Mouse (Mus musculus): Measurements from ENCODE around the gene 9130213A22Rik.

DNA sequence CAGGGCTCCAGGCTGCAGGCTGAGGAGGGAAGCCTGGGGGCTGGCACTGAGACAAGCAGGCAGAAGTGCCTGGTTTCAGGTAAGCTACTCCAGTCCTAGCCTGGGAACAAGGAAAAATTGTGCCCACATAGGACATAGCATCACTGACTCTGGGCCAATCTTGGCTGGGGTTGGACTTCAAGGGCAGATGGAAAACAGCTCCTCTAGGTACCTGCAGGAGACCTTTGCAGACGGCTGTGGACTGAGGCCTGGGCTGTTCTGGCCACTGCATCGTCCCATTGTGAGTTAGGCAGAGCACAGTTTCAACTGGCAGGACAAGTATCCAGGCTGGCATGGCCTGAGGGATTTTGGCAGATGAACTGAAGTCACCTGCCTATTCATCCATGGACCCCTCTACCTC is 16.6 kb downstream of the 9130213A22Rik start:
- TF ChIP-seq POLR2A (IDR thresholded peaks at IDR 0.05; ENCODE audit: control insufficient read depth in 1 of 2, insufficient read depth in 1 of 2, low read depth in 1 of 2, low read length in 2 of 2, poor library complexity in 1 of 2), result no peak
- TF ChIP-seq CTCF (IDR thresholded peaks at IDR 0.05 in 2 of 3, conservative IDR thresholded peaks at IDR 0.05 in 1 of 3; ENCODE audit: control insufficient read depth in 1 of 3, insufficient read depth in 1 of 3, low read depth in 2 of 3, low read length in 3 of 3, poor library complexity in 1 of 3, severe bottlenecking in 1 of 3), result no peak
- no peak for TF ChIP-seq SMC3 (IDR thresholded peaks at IDR 0.05; ENCODE audit: low read depth, low read length)
- TF ChIP-seq EP300 (IDR thresholded peaks at IDR 0.05; ENCODE audit: low read depth in 1 of 2, low read length in 2 of 2), result no peak
- TF ChIP-seq GABPA (IDR thresholded peaks at IDR 0.05; ENCODE audit: low read depth, low read length), result no peak
- TF ChIP-seq POLR2AphosphoS2 (IDR thresholded peaks at IDR 0.05; ENCODE audit: low read length), result no peak
- no peak for TF ChIP-seq RCOR1 (IDR thresholded peaks at IDR 0.05; ENCODE audit: low read depth, low read length)
- no peak for TF ChIP-seq JUND (IDR thresholded peaks at IDR 0.05; ENCODE audit: low read depth, low read length)
- no peak for TF ChIP-seq NRF1 (IDR thresholded peaks at IDR 0.05; ENCODE audit: insufficient read depth, low read depth, low read length, poor library complexity, severe bottlenecking)
- TF ChIP-seq TCF12 (IDR thresholded peaks at IDR 0.05; ENCODE audit: low read depth, low read length), result no peak
- no peak for TF ChIP-seq TBP (IDR thresholded peaks at IDR 0.05; ENCODE audit: low read depth, low read length)

Data from MEL (cell line).